Mouse (Mus musculus): ENCODE data around the gene Lysmd4. TPM values are rescaled to one million over a fixed set of nuclear protein-coding genes. Genes with fewer than 3 reads are reported as not detected.

Gene Lysmd4
- polyA plus RNA-seq, 1 experiment from 2014 or later: 3.6 TPM

GRCm38 (mm10) chr7:67206496-67206895 lies 15.8 kb upstream of the Lysmd4 start:
- WGBS (ENCODE audit: insufficient replicate concordance): 62% methylated on average over 10 of the region's 10 CpGs
- no peak for ATAC-seq
- Histone ChIP-seq H3K9ac (replicated peaks) (no peak overlapping the region), H3K27me3 (ENCODE audit: insufficient read depth, low read length) (no peaks in the 10 kb centered on the region), H3K4me2 (ENCODE audit: low read depth, low read length) (no peak overlapping the region), H3K9me3 (ENCODE audit: low read length) (no peaks in the 10 kb centered on the region), H3K27ac (ENCODE audit: low read depth) (no peak overlapping the region), H3K36me3 (replicated peaks; ENCODE audit: insufficient read depth, low read length) (no peaks in the 10 kb centered on the region), H3K4me3 (ENCODE audit: low read depth, low read length) (no peak overlapping the region), H3K4me1 (ENCODE audit: insufficient read depth) (no peaks in the 10 kb centered on the region)
- TF ChIP-seq EP300 (IDR thresholded peaks at IDR 0.05; ENCODE audit: low read depth): no peak
- TF ChIP-seq CTCF (IDR thresholded peaks at IDR 0.05; ENCODE audit: low read depth): no peak
- DNase-seq: peak; percentile 11

DNA sequence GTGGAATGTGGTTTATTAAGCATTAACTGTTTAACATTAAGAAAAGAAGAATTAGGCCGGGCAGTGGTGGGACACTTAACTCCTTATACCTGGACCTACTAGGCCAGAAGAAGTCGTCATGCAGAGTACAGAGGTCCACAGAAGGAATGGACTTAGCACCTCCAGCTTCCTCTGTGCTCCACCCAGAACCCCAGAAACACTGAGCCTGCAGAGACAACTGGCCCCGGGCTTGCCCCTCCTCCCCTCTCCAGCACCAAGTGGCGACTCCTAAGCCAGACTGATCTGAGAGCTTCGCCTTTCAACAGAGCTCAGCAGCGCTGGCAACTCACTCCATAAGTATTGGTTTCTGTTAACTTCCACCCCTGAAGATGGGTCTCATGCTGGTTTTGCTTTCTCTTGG lies 14.6 kb upstream of the Lysmd4 start:
- no peak overlapping the region for H3K4me2 ChIP-seq (ENCODE audit: low read depth, low read length)
- no peaks in the 10 kb centered on the region for H3K4me1 ChIP-seq (ENCODE audit: insufficient read depth)
- DNase-seq (peak; percentile 6), ATAC-seq (no peak)
- H3K4me3 ChIP-seq (ENCODE audit: low read depth, low read length): no peak overlapping the region
- no peak for TF ChIP-seq EP300 (IDR thresholded peaks at IDR 0.05; ENCODE audit: low read depth)
- TF ChIP-seq CTCF (IDR thresholded peaks at IDR 0.05; ENCODE audit: low read depth): no peak
- H3K9me3 ChIP-seq (ENCODE audit: low read length): no peaks in the 10 kb centered on the region
- no peak overlapping the region for H3K9ac ChIP-seq (replicated peaks)
- H3K36me3 ChIP-seq (replicated peaks; ENCODE audit: insufficient read depth, low read length): no peaks in the 10 kb centered on the region
- 45% methylated on average over 6 of the region's 6 CpGs for WGBS (ENCODE audit: insufficient replicate concordance)
- no peaks in the 10 kb centered on the region for H3K27me3 ChIP-seq (ENCODE audit: insufficient read depth, low read length)
- H3K27ac ChIP-seq (ENCODE audit: low read depth): no peak overlapping the region

GRCm38 (mm10) chr7:67208317-67208716 lies 14.0 kb upstream of the Lysmd4 start:
- DNase-seq: no peak
- 52% methylated on average over 1 of the region's 1 CpGs for WGBS (ENCODE audit: insufficient replicate concordance)

GRCm38 (mm10) chr7:67210004-67210833 lies 12.1 kb upstream of the Lysmd4 start:
- H3K9ac ChIP-seq (replicated peaks): no peak overlapping the region
- no peaks in the 10 kb centered on the region for H3K27me3 ChIP-seq (ENCODE audit: insufficient read depth, low read length)
- no peak overlapping the region for H3K4me2 ChIP-seq (ENCODE audit: low read depth, low read length)
- H3K36me3 ChIP-seq (replicated peaks; ENCODE audit: insufficient read depth, low read length): no peaks in the 10 kb centered on the region
- no peak overlapping the region for H3K27ac ChIP-seq (ENCODE audit: low read depth)
- H3K9me3 ChIP-seq (ENCODE audit: low read length): no peaks in the 10 kb centered on the region
- H3K4me3 ChIP-seq (ENCODE audit: low read depth, low read length): no peak overlapping the region
- 26% methylated on average over 6 of the region's 6 CpGs for WGBS (ENCODE audit: insufficient replicate concordance)
- DNase-seq (peak; percentile 8), ATAC-seq (peak; percentile 68)
- no peaks in the 10 kb centered on the region for H3K4me1 ChIP-seq (ENCODE audit: insufficient read depth)
- TF ChIP-seq CTCF (IDR thresholded peaks at IDR 0.05; ENCODE audit: low read depth) (no peak), EP300 (IDR thresholded peaks at IDR 0.05; ENCODE audit: low read depth) (0 out of 2 replicates have a peak, but pooled peaks have one; percentile 11)

More at GRCm38 (mm10) chr7:67208317-67208716, 14.0 kb upstream of the Lysmd4 start:
- TF ChIP-seq EP300 (IDR thresholded peaks at IDR 0.05; ENCODE audit: low read depth): no peak
- TF ChIP-seq CTCF (IDR thresholded peaks at IDR 0.05; ENCODE audit: low read depth): no peak
- Histone ChIP-seq H3K36me3 (replicated peaks; ENCODE audit: insufficient read depth, low read length) (no peaks in the 10 kb centered on the region), H3K4me1 (ENCODE audit: insufficient read depth) (no peaks in the 10 kb centered on the region), H3K27ac (ENCODE audit: low read depth) (no peak overlapping the region), H3K27me3 (ENCODE audit: insufficient read depth, low read length) (no peaks in the 10 kb centered on the region), H3K4me3 (ENCODE audit: low read depth, low read length) (no peak overlapping the region), H3K9ac (replicated peaks) (no peak overlapping the region), H3K9me3 (ENCODE audit: low read length) (no peaks in the 10 kb centered on the region), H3K4me2 (ENCODE audit: low read depth, low read length) (no peak overlapping the region)
- ATAC-seq: no peak

- Histone ChIP-seq H3K4me1 (ENCODE audit: insufficient read depth) (no peaks in the 10 kb centered on the region), H3K36me3 (replicated peaks; ENCODE audit: insufficient read depth, low read length) (no peaks in the 10 kb centered on the region), H3K4me3 (ENCODE audit: low read depth, low read length) (no peak overlapping the region), H3K27ac (ENCODE audit: low read depth) (no peak overlapping the region), H3K9me3 (ENCODE audit: low read length) (no peaks in the 10 kb centered on the region), H3K4me2 (ENCODE audit: low read depth, low read length) (no peak overlapping the region), H3K27me3 (ENCODE audit: insufficient read depth, low read length) (no peaks in the 10 kb centered on the region), H3K9ac (replicated peaks) (no peak overlapping the region)
- DNase-seq (peak; percentile 8), ATAC-seq (no peak)
- TF ChIP-seq EP300 (IDR thresholded peaks at IDR 0.05; ENCODE audit: low read depth) (no peak), CTCF (IDR thresholded peaks at IDR 0.05; ENCODE audit: low read depth) (no peak)
- WGBS (ENCODE audit: insufficient replicate concordance): 76% methylated on average over 6 of the region's 6 CpGs
Measured at GRCm38 (mm10) chr7:67211341-67211740, 11.0 kb upstream of the Lysmd4 start.

GRCm38 (mm10) chr7:67211971-67212370 lies 10.4 kb upstream of the Lysmd4 start:
- no peak overlapping the region for H3K9ac ChIP-seq (replicated peaks)
- no peaks in the 10 kb centered on the region for H3K4me1 ChIP-seq (ENCODE audit: insufficient read depth)
- H3K4me3 ChIP-seq (ENCODE audit: low read depth, low read length): no peak overlapping the region
- no peaks in the 10 kb centered on the region for H3K9me3 ChIP-seq (ENCODE audit: low read length)
- ATAC-seq (peak; percentile 54), DNase-seq (no peak)
- no peak overlapping the region for H3K4me2 ChIP-seq (ENCODE audit: low read depth, low read length)
- TF ChIP-seq EP300 (IDR thresholded peaks at IDR 0.05; ENCODE audit: low read depth): no peak
- no peak for TF ChIP-seq CTCF (IDR thresholded peaks at IDR 0.05; ENCODE audit: low read depth)
- no peaks in the 10 kb centered on the region for H3K36me3 ChIP-seq (replicated peaks; ENCODE audit: insufficient read depth, low read length)
- WGBS (ENCODE audit: insufficient replicate concordance): 60% methylated on average over 4 of the region's 4 CpGs
- no peak overlapping the region for H3K27ac ChIP-seq (ENCODE audit: low read depth)
- H3K27me3 ChIP-seq (ENCODE audit: insufficient read depth, low read length): no peaks in the 10 kb centered on the region

Data from liver, postnatal 0 days (tissue).